Comparison of ENCODE assay signal across 8 mouse cellular contexts in the genomic region with DNA sequence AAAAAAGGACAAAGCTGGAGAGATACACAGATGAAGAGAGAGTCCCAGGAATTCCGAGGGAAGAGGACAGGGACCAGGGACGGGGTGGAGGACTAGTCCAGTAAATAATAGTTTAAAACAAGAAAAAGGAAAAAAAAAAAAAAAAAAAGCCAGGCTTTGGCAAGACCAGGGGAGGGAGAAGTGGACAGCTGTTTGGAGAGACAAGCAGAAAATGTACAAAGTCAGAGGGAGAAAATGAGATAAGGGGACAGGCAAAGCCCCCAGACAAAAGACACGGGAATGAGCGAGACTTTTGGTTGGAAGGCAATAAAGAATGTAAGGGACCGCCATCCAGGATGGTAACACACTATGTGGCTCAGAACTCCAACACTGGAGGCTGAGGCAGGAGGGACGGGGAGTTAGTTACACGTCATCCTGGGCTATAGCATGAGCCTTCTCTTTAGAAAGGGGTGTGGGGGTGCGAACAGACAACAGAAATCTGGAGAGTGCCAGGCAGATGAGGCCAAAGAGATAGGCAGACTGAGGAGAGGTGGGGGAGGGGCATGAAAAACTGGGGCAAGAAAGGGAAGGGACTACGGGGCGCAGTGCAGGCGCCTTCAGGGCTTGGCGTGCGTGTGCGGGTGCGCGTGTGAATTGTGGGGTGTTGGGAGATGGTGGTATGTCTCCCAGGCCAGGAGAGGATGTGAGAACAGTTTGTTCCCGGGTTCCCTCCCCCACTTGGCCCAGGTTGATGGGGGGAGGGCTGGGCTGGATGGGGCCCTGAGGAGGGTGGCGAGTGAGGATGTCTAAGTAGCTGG. TPM values are rescaled to one million over a fixed set of nuclear protein-coding genes. Genes with fewer than 3 reads are reported as not detected.
DNase-seq lines count a peak whose midpoint lies in the region; ATAC-seq and TF ChIP-seq lines count a peak whose summit lies in the region.

No protein-coding gene starts in this region.

- 3% methylated on average over 14 of the region's 18 CpGs for WGBS in limb, embryonic 11.5 days
- WGBS in midbrain, embryonic 13.5 days = 3% methylated on average over 18 of the region's 18 CpGs

- H3K4me2 ChIP-seq in limb, embryonic 11.5 days (ENCODE audit: low read depth, severe bottlenecking) = peak overlapping the region; percentile 32
- H3K4me2 ChIP-seq in midbrain, embryonic 13.5 days (replicated peaks) = peak overlapping the region; percentile 50

- intact Hi-C loops in gastrocnemius, adult 2 months (cut with DNase I) = no loop called here

- no peaks in the 10 kb centered on the region for H3K27me3 ChIP-seq in MEL (ENCODE audit: control insufficient read depth in 1 of 2, insufficient read depth in 2 of 2, low read length in 2 of 2)
- no peaks in the 10 kb centered on the region for H3K27me3 ChIP-seq in limb, embryonic 11.5 days (ENCODE audit: control insufficient read depth, insufficient read depth, low read length)
- no peaks in the 10 kb centered on the region for H3K27me3 ChIP-seq in midbrain, embryonic 13.5 days

- peak in 1 of 2 experiments; percentile 23; a peak in 1 of 4 replicates for TF ChIP-seq POLR2A in MEL (IDR thresholded peaks at IDR 0.05; ENCODE audit: control insufficient read depth in 1 of 2, insufficient read depth in 1 of 2, low read depth in 1 of 2, low read length in 2 of 2, poor library complexity in 1 of 2)

- peak overlapping the region; percentile 49 for H3K27ac ChIP-seq in MEL (ENCODE audit: control insufficient read depth, low read depth, low read length)
- H3K27ac ChIP-seq in gastrocnemius, adult 2 months = peak overlapping the region; percentile 24; the same call in 1 of the 2 replicates
- H3K27ac ChIP-seq in limb, embryonic 11.5 days (replicated peaks; ENCODE audit: low read depth, low read length) = peak overlapping the region; percentile 90
- H3K27ac ChIP-seq in midbrain, embryonic 13.5 days = peak overlapping the region; percentile 99

- no peak for TF ChIP-seq CTCF in MEL (IDR thresholded peaks at IDR 0.05 in 2 of 3, conservative IDR thresholded peaks at IDR 0.05 in 1 of 3; ENCODE audit: control insufficient read depth in 1 of 3, insufficient read depth in 1 of 3, low read depth in 2 of 3, low read length in 3 of 3, poor library complexity in 1 of 3, severe bottlenecking in 1 of 3)
- TF ChIP-seq CTCF in gastrocnemius, adult 2 months (IDR thresholded peaks at IDR 0.05) = no peak

- no peaks in the 10 kb centered on the region for H3K79me2 ChIP-seq in MEL (ENCODE audit: control insufficient read depth, insufficient read depth, low read length, poor library complexity)

- peak; percentile 63 for DNase-seq in embryo, embryonic 10.5 days (ENCODE audit: low spot score)
- DNase-seq in embryo, embryonic 10 days (ENCODE audit: low spot score) = no peak
- peak; percentile 86 for DNase-seq in MEL (ENCODE audit: low read depth, low spot score)
- peak; percentile 64 for DNase-seq in gastrocnemius, adult 2 months
- peak; percentile 58 for DNase-seq in limb, embryonic 11.5 days (ENCODE audit: low spot score)
- DNase-seq in testis, postnatal 10 days (ENCODE audit: low spot score) = peak; percentile 86

- TF ChIP-seq RAD21 in MEL (IDR thresholded peaks at IDR 0.05; ENCODE audit: low read depth, low read length) = no peak

- H3K36me3 ChIP-seq in MEL (ENCODE audit: control insufficient read depth in 1 of 2, insufficient read depth in 2 of 2, low read length in 2 of 2) = peaks cover 0 to 27% of the 10 kb centered on the region in 2 experiments; a peak in 2 of 4 replicates
- H3K36me3 ChIP-seq in limb, embryonic 11.5 days (ENCODE audit: control insufficient read depth, insufficient read depth, low read length) = no peaks in the 10 kb centered on the region; the same call in 1 of the 2 replicates
- peaks cover 34% of the 10 kb centered on the region for H3K36me3 ChIP-seq in midbrain, embryonic 13.5 days

- H3K4me1 ChIP-seq in MEL (ENCODE audit: control insufficient read depth in 1 of 2, insufficient read depth in 2 of 2, low read length in 2 of 2) = peaks cover 20 to 31% of the 10 kb centered on the region in 2 experiments
- peaks cover 75% of the 10 kb centered on the region for H3K4me1 ChIP-seq in limb, embryonic 11.5 days (ENCODE audit: control insufficient read depth, insufficient read depth, low read length)
- H3K4me1 ChIP-seq in midbrain, embryonic 13.5 days (replicated peaks) = peaks cover 84% of the 10 kb centered on the region

- TF ChIP-seq EP300 in MEL (IDR thresholded peaks at IDR 0.05; ENCODE audit: low read depth in 1 of 2, low read length in 2 of 2) = peak; percentile 20 to 68; a peak in 3 of 4 replicates

- peak overlapping the region; percentile 48 to 49; a peak in 3 of 4 replicates for H3K4me3 ChIP-seq in MEL (ENCODE audit: control insufficient read depth in 1 of 2, insufficient read depth in 1 of 2, low read depth in 2 of 2, low read length in 2 of 2)
- peak overlapping the region; percentile 7; the same call in 1 of the 2 replicates for H3K4me3 ChIP-seq in gastrocnemius, adult 2 months
- peak overlapping the region; percentile 16; the same call in 1 of the 2 replicates for H3K4me3 ChIP-seq in limb, embryonic 11.5 days (ENCODE audit: low read depth, low read length)
- H3K4me3 ChIP-seq in midbrain, embryonic 13.5 days (replicated peaks) = peak overlapping the region; percentile 13

- ATAC-seq in limb, embryonic 11.5 days (ENCODE audit: insufficient number of reproducible peaks, low FRiP score, low TSS enrichment, low read depth) = no peak
- ATAC-seq in midbrain, embryonic 13.5 days = peak; percentile 4
- no peak for ATAC-seq in activated CD4-positive, CD25-positive, alpha-beta regulatory T cell, adult 4 months

- H3K9ac ChIP-seq in MEL (ENCODE audit: control insufficient read depth, low read depth, low read length, poor library complexity, severe bottlenecking) = peak overlapping the region; percentile 48
- peak overlapping the region; percentile 19; the same call in 1 of the 2 replicates for H3K9ac ChIP-seq in limb, embryonic 11.5 days (ENCODE audit: low read length)
- H3K9ac ChIP-seq in midbrain, embryonic 13.5 days (replicated peaks) = peak overlapping the region; percentile 62

- H3K9me3 ChIP-seq in MEL (replicated peaks; ENCODE audit: insufficient read depth, low read length) = no peaks in the 10 kb centered on the region
- H3K9me3 ChIP-seq in limb, embryonic 11.5 days (ENCODE audit: control insufficient read depth, low read length) = no peaks in the 10 kb centered on the region
- no peaks in the 10 kb centered on the region for H3K9me3 ChIP-seq in midbrain, embryonic 13.5 days

TF ChIP-seq in MEL, 35 proteins besides CTCF, POLR2A, EP300 and RAD21 (continues in another document):
- TF ChIP-seq ETS1 (IDR thresholded peaks at IDR 0.05; ENCODE audit: low read depth, low read length) = peak; percentile 14; the same call in 1 of the 2 replicates
- peak; percentile 57 for TF ChIP-seq GATA1 (IDR thresholded peaks at IDR 0.05; ENCODE audit: low read depth, low read length)
- peak; percentile 80 for TF ChIP-seq RCOR1 (IDR thresholded peaks at IDR 0.05; ENCODE audit: low read depth, low read length)
- TF ChIP-seq NRF1 (IDR thresholded peaks at IDR 0.05; ENCODE audit: insufficient read depth, low read depth, low read length, poor library complexity, severe bottlenecking) = peak; percentile 40; the same call in 1 of the 2 replicates
- TF ChIP-seq TCF12 (IDR thresholded peaks at IDR 0.05; ENCODE audit: low read depth, low read length) = peak; percentile 72
- TF ChIP-seq NELFE (IDR thresholded peaks at IDR 0.05; ENCODE audit: low read depth, low read length) = no peak
- TF ChIP-seq TAL1 (IDR thresholded peaks at IDR 0.05; ENCODE audit: low read length) = peak; percentile 42; the same call in 1 of the 2 replicates
- peak; percentile 86 for TF ChIP-seq ZNF384 (IDR thresholded peaks at IDR 0.05; ENCODE audit: low read depth, low read length)
- no peak for TF ChIP-seq KAT2A (conservative IDR thresholded peaks at IDR 0.05; ENCODE audit: low read depth, low read length)
- peak; percentile 43; the same call in 1 of the 2 replicates for TF ChIP-seq CHD2 (IDR thresholded peaks at IDR 0.05; ENCODE audit: low read length)
- no peak for TF ChIP-seq MYB (IDR thresholded peaks at IDR 0.05; ENCODE audit: low read depth, low read length)
- TF ChIP-seq GABPA (IDR thresholded peaks at IDR 0.05; ENCODE audit: low read depth, low read length) = no peak
- TF ChIP-seq MAZ (IDR thresholded peaks at IDR 0.05; ENCODE audit: low read depth, low read length) = no peak
- TF ChIP-seq BHLHE40 (IDR thresholded peaks at IDR 0.05; ENCODE audit: borderline replicate concordance, low read depth, low read length) = peak; percentile 5; the same call in 1 of the 2 replicates

RNA-seq across cellular contexts. Expression of gene Dpf1, which starts 14.6 kb away (rescaled TPM):
- total RNA-seq in MEL (2012; rRNA removed) = 8.4 and 10.2 TPM in 2 replicates
- polyA plus RNA-seq in MEL (2012; ENCODE audit: insufficient read depth in 1 of 2, insufficient read length in 2 of 2, low read depth in 1 of 2, low replicate concordance in 2 of 2, missing spikeins in 1 of 2) = 10 to 100 TPM in 1 of 2 experiments, not detected in 1; 17.3 TPM
- 1 to 10 TPM in 1 of 2 experiments, under 1 TPM in 1; 0.86 to 2.6 TPM for total RNA-seq in gastrocnemius, adult 2 months (2021)
- polyA plus RNA-seq in limb, embryonic 11.5 days (2014; fragmentation: Nextera tagmentation; extraction: Ambion mirVana) = 30.0 and 35.2 TPM in 2 replicates
- 201 and 213 TPM in 2 replicates for polyA plus RNA-seq in midbrain, embryonic 13.5 days (2015; fragmentation: Nextera tagmentation; extraction: Ambion mirVana)
- not detected for polyA plus RNA-seq in activated CD4-positive, CD25-positive, alpha-beta regulatory T cell, adult 4 months (2017; shearing (Covaris generic))

RNA-seq across cellular contexts. Expression of gene Ppp1r14a, which starts 29.2 kb away (rescaled TPM):
- total RNA-seq in MEL (2012; rRNA removed) = 3.8 and 3.9 TPM in 2 replicates
- 1 to 10 TPM in 1 of 2 experiments, not detected in 1; 7.1 TPM for polyA plus RNA-seq in MEL (2012; ENCODE audit: insufficient read depth in 1 of 2, insufficient read length in 2 of 2, low read depth in 1 of 2, low replicate concordance in 2 of 2, missing spikeins in 1 of 2)
- 1 to 10 TPM; 3.8 to 4.5 TPM for total RNA-seq in gastrocnemius, adult 2 months (2021)
- polyA plus RNA-seq in limb, embryonic 11.5 days (2014; fragmentation: Nextera tagmentation; extraction: Ambion mirVana) = 3.5 and 3.8 TPM in 2 replicates
- 7.9 and 8.1 TPM in 2 replicates for polyA plus RNA-seq in midbrain, embryonic 13.5 days (2015; fragmentation: Nextera tagmentation; extraction: Ambion mirVana)
- polyA plus RNA-seq in activated CD4-positive, CD25-positive, alpha-beta regulatory T cell, adult 4 months (2017; shearing (Covaris generic)) = not detected

RNA-seq across cellular contexts. Expression of gene Spint2, which starts 36.6 kb away (rescaled TPM):
- total RNA-seq in MEL (2012; rRNA removed) = 71.9 and 78.1 TPM in 2 replicates
- polyA plus RNA-seq in MEL (2012; ENCODE audit: insufficient read depth in 1 of 2, insufficient read length in 2 of 2, low read depth in 1 of 2, low replicate concordance in 2 of 2, missing spikeins in 1 of 2) = 100 to 1,000 TPM in 1 of 2 experiments, not detected in 1; 131 TPM
- total RNA-seq in gastrocnemius, adult 2 months (2021) = 1 to 10 TPM; 4.7 to 6.0 TPM
- polyA plus RNA-seq in limb, embryonic 11.5 days (2014; fragmentation: Nextera tagmentation; extraction: Ambion mirVana) = 75.1 and 80.7 TPM in 2 replicates
- polyA plus RNA-seq in midbrain, embryonic 13.5 days (2015; fragmentation: Nextera tagmentation; extraction: Ambion mirVana) = 26.1 and 28.7 TPM in 2 replicates
- polyA plus RNA-seq in activated CD4-positive, CD25-positive, alpha-beta regulatory T cell, adult 4 months (2017; shearing (Covaris generic)) = 10 to 100 TPM; 66.6 to 70.2 TPM

Comparison
In these comparisons a context has a peak if more than half of its experiments do, and no peak if none do; other contexts are left out.
1. H3K27ac ChIP-seq: peak in every context shown above with its lines; median percentile 99 in midbrain, embryonic 13.5 days; 90 in limb, embryonic 11.5 days; 49 in MEL; 24 in gastrocnemius, adult 2 months.